Mouse (Mus musculus) liver, embryonic 14.5 days (tissue): ENCODE results near the gene Fam19a4.

ENCODE experiments used
- CTCF ChIP-seq: IDR thresholded peaks from 2 replicates; pipeline ENCODE4 v1.5.1; 2016; ENCODE audit warnings: antibody characterized with exemption, low read depth, control low read depth
- EP300 ChIP-seq: IDR thresholded peaks from 2 replicates; pipeline ENCODE4 v1.6.1; 2016; ENCODE audit warnings: antibody characterized with exemption, low read depth

DNA sequence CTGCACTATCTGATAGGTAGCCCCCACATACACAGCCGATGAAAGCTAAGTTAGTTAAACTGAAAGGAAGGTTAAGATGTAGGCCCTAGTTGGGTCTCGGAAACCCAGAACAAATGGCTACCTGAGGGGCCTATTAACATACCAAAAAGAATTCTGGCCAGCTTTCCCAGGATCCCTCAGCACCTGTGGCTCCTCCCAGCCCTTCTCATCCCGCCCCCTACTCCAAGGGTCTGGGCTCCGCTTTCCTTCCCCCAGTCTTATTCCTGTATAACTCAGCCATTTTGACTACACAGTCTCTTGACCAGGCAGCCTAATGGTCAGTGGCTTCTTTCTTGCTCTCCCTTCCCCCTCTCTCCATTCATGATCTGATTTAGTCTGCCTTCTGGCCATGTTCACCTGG, 13.7 kb downstream of the Fam19a4 start:
- TF ChIP-seq CTCF: no peak
- no peak for TF ChIP-seq EP300
